Mouse (Mus musculus) gastrocnemius, adult 8-10 months (tissue): ENCODE data around the gene Ints14. TPM values are rescaled to one million over a fixed set of nuclear protein-coding genes. Genes with fewer than 3 reads are reported as not detected.
"Not testable (repeated sequence)": the region's sequence is repeated elsewhere in the genome, so short reads cannot be mapped to it uniquely, and the experiment has no call there.

ENCODE experiments used
- DNase-seq, 2 experiments: peaks; one replicate each; pipeline ENCODE4 v3.0.0; 2022; ENCODE audit warnings: low spot score in 2 of 2
- microRNA-seq: library from miRNA; unstranded; fragments of <30 nt; microRNA quantifications from one replicate; pipeline ENCODE4 v1.2.0, GENCODE M21; 2022
- total RNA-seq, 4 experiments: library from RNA; stranded (reverse); gene quantifications; 2 replicates each; pipeline ENCODE4 v1.2.4; 2022

The Ints14 gene
- total RNA-seq, 4 experiments from 2014 or later: 13.0 to 17.5 (median 16.1) TPM

- no peak for DNase-seq
Measured at GRCm38 (mm10) chr9:65018588-65019121, 58.0 kb downstream of the Ints14 start.

- no peak for DNase-seq
Measured at GRCm38 (mm10) chr9:65019146-65019545, 58.4 kb downstream of the Ints14 start.

GRCm38 (mm10) chr9:65020128-65020527 is 59.4 kb downstream of the Ints14 start:
- no peak for DNase-seq

- peak; percentile 65 to 81 for DNase-seq
Measured at GRCm38 (mm10) chr9:65020991-65021886, 60.5 kb downstream of the Ints14 start, which contains the start of gene Hacd3. Gene Hacd3 (minus strand): TSS chr9:65021693.

- no peak for DNase-seq
Measured at GRCm38 (mm10) chr9:65021887-65022579, 61.3 kb downstream of the Ints14 start.

GRCm38 (mm10) chr9:65022580-65023135 is 62.0 kb downstream of the Ints14 start:
- DNase-seq: no peak

- no peak for DNase-seq
Measured at GRCm38 (mm10) chr9:65023447-65023846, 62.7 kb downstream of the Ints14 start.

- no peak for DNase-seq
Measured at GRCm38 (mm10) chr9:65027241-65027640, 66.5 kb downstream of the Ints14 start.

GRCm38 (mm10) chr9:65028313-65028712 is 67.6 kb downstream of the Ints14 start:
- DNase-seq: no peak

- not testable (repeated sequence) for DNase-seq
Measured at GRCm38 (mm10) chr9:65031355-65031754, 70.7 kb downstream of the Ints14 start.

- DNase-seq: no peak
Measured at GRCm38 (mm10) chr9:65031894-65032268, 71.2 kb downstream of the Ints14 start.

GRCm38 (mm10) chr9:65032269-65033108 is 71.8 kb downstream of the Ints14 start, which contains the start of gene Dpp8:
Gene Dpp8 (plus strand): TSS chr9:65032414.
- DNase-seq: peak; percentile 85 to 89

- no peak for DNase-seq
Measured at GRCm38 (mm10) chr9:65036456-65036855, 75.8 kb downstream of the Ints14 start.

Small RNAs within 50 kb of the gene (microRNA-seq; reads per million reads assigned to microRNA genes)
- not detected for gene Gm25640

Other genes with a start within 250 kb of the Ints14 start
- 100 to 1,000 TPM in 3 of 4 experiments, 10 to 100 TPM in 1; 96.3 to 105 (median 102) TPM for gene Rab11a, start 223.1 kb upstream of the Ints14 start, total RNA-seq
- gene Dennd4a, start 149.6 kb upstream of the Ints14 start, total RNA-seq: 1 to 10 TPM; 1.3 to 2.4 (median 2.2) TPM
- gene Slc24a1, start 9.3 kb upstream of the Ints14 start, total RNA-seq: not detected
- 10 to 100 TPM in 2 of 4 experiments, 1 to 10 TPM in 2; 6.3 to 11.2 (median 10.0) TPM for gene Hacd3, start 60.8 kb downstream of the Ints14 start, total RNA-seq
- 100 to 1,000 TPM in 3 of 4 experiments, 10 to 100 TPM in 1; 96.7 to 118 (median 110) TPM for gene Dpp8, start 71.5 kb downstream of the Ints14 start, total RNA-seq
- gene Igdcc4, start 140.6 kb downstream of the Ints14 start, total RNA-seq: 10 to 100 TPM; 28.1 to 32.6 (median 30.4) TPM
- gene Igdcc3, start 180.3 kb downstream of the Ints14 start, total RNA-seq: under 1 TPM; 0.10 to 0.17 (median 0.12) TPM
- 1 to 10 TPM; 3.3 to 5.2 (median 4.1) TPM for gene Parp16, start 234.4 kb downstream of the Ints14 start, total RNA-seq